ENCODE assay signal across 7 mouse cellular contexts in genomic region chr14:55826142-55826541, GRCm38 (mm10). TPM values are rescaled to one million over a fixed set of nuclear protein-coding genes. Genes with fewer than 3 reads are reported as not detected.
DNase-seq lines count a peak whose midpoint lies in the region; ATAC-seq and TF ChIP-seq lines count a peak whose summit lies in the region.

No protein-coding gene starts in this region.

- peaks cover 36% of the 10 kb centered on the region for H3K36me3 ChIP-seq in lung, embryonic 15.5 days
- peaks cover 8% of the 10 kb centered on the region for H3K36me3 ChIP-seq in forebrain, embryonic 12.5 days (replicated peaks)
- no peaks in the 10 kb centered on the region for H3K36me3 ChIP-seq in hindbrain, postnatal 0 days (ENCODE audit: insufficient read depth, low read length)
- no peaks in the 10 kb centered on the region for H3K36me3 ChIP-seq in neural tube, embryonic 13.5 days

- H3K4me3 ChIP-seq in lung, embryonic 15.5 days = peak overlapping the region; percentile 71
- peak overlapping the region; percentile 50 for H3K4me3 ChIP-seq in forebrain, embryonic 12.5 days (replicated peaks)
- peak overlapping the region; percentile 57 for H3K4me3 ChIP-seq in hindbrain, postnatal 0 days (ENCODE audit: low read length)
- peak overlapping the region; percentile 60 for H3K4me3 ChIP-seq in neural tube, embryonic 13.5 days

- H3K9ac ChIP-seq in lung, embryonic 15.5 days = peak overlapping the region; percentile 86
- H3K9ac ChIP-seq in forebrain, embryonic 12.5 days = peak overlapping the region; percentile 57
- H3K9ac ChIP-seq in hindbrain, postnatal 0 days (replicated peaks; ENCODE audit: low read length) = no peak overlapping the region; the same call in none of the 2 replicates
- H3K9ac ChIP-seq in neural tube, embryonic 13.5 days = peak overlapping the region; percentile 82

- no peak for ATAC-seq in lung, embryonic 15.5 days (ENCODE audit: borderline replicate concordance, extremely low read depth, low FRiP score, low TSS enrichment)
- no peak for ATAC-seq in forebrain, embryonic 12.5 days (ENCODE audit: low FRiP score)
- ATAC-seq in hindbrain, postnatal 0 days = no peak
- ATAC-seq in neural tube, embryonic 13.5 days (ENCODE audit: low read depth) = no peak

- H3K9me3 ChIP-seq in lung, embryonic 15.5 days = no peaks in the 10 kb centered on the region
- no peaks in the 10 kb centered on the region for H3K9me3 ChIP-seq in forebrain, embryonic 12.5 days
- no peaks in the 10 kb centered on the region for H3K9me3 ChIP-seq in hindbrain, postnatal 0 days (ENCODE audit: low read length)
- H3K9me3 ChIP-seq in neural tube, embryonic 13.5 days = no peaks in the 10 kb centered on the region

- H3K4me2 ChIP-seq in lung, embryonic 15.5 days = peak overlapping the region; percentile 79
- H3K4me2 ChIP-seq in forebrain, embryonic 12.5 days = peak overlapping the region; percentile 84
- H3K4me2 ChIP-seq in hindbrain, postnatal 0 days (ENCODE audit: low read depth, low read length) = peak overlapping the region; percentile 93
- H3K4me2 ChIP-seq in neural tube, embryonic 13.5 days = peak overlapping the region; percentile 87

- DNase-seq in lung, adult 18-20 months = no peak
- no peak for DNase-seq in hindbrain, postnatal 0 days (ENCODE audit: low spot score)
- DNase-seq in gastrocnemius, adult 18-20 months (ENCODE audit: low spot score) = no peak
- DNase-seq in adrenal gland, adult (ENCODE audit: inconsistent age in 2 of 2, low spot score in 1 of 2) = no peak

- no peaks in the 10 kb centered on the region for H3K27me3 ChIP-seq in lung, embryonic 15.5 days
- H3K27me3 ChIP-seq in forebrain, embryonic 12.5 days = peaks cover 30% of the 10 kb centered on the region
- no peaks in the 10 kb centered on the region for H3K27me3 ChIP-seq in hindbrain, postnatal 0 days (ENCODE audit: insufficient read depth, low read length)
- peaks cover 36% of the 10 kb centered on the region for H3K27me3 ChIP-seq in neural tube, embryonic 13.5 days

- WGBS in lung, embryonic 15.5 days = 6% methylated on average over 15 of the region's 15 CpGs
- 3% methylated on average over 15 of the region's 15 CpGs for WGBS in forebrain, embryonic 12.5 days
- WGBS in hindbrain, postnatal 0 days = 2% methylated on average over 15 of the region's 15 CpGs
- 4% methylated on average over 15 of the region's 15 CpGs for WGBS in neural tube, embryonic 13.5 days

- peak overlapping the region; percentile 99 for H3K27ac ChIP-seq in lung, embryonic 15.5 days
- H3K27ac ChIP-seq in forebrain, embryonic 12.5 days = peak overlapping the region; percentile 86; the same call in 1 of the 2 replicates
- H3K27ac ChIP-seq in hindbrain, postnatal 0 days = peak overlapping the region; percentile 65; the same call in 1 of the 2 replicates
- peak overlapping the region; percentile 78; the same call in 1 of the 2 replicates for H3K27ac ChIP-seq in neural tube, embryonic 13.5 days (replicated peaks)

- H3K4me1 ChIP-seq in lung, embryonic 15.5 days = peaks cover 61% of the 10 kb centered on the region
- H3K4me1 ChIP-seq in forebrain, embryonic 12.5 days = peaks cover 43% of the 10 kb centered on the region
- H3K4me1 ChIP-seq in hindbrain, postnatal 0 days (ENCODE audit: insufficient read depth, low read length) = peaks cover 11% of the 10 kb centered on the region
- peaks cover 57% of the 10 kb centered on the region for H3K4me1 ChIP-seq in neural tube, embryonic 13.5 days (replicated peaks)

- TF ChIP-seq CTCF in hindbrain, postnatal 0 days (IDR thresholded peaks at IDR 0.05; ENCODE audit: low read depth) = no peak

RNA-seq across cellular contexts. Expression of gene Nfatc4, which starts 3.2 kb away (rescaled TPM):
- 50.9 and 52.7 TPM in 2 replicates for polyA plus RNA-seq in lung, embryonic 15.5 days (2015; fragmentation: Nextera tagmentation; extraction: Ambion mirVana)
- 25.4 and 35.6 TPM in 2 replicates for polyA plus RNA-seq in forebrain, embryonic 12.5 days (2016; fragmentation: Nextera tagmentation; extraction: Ambion mirVana)
- 13.9 and 21.9 TPM in 2 replicates for total RNA-seq in hindbrain, postnatal 0 days (2014; rRNA removed)
- 5.9 and 6.8 TPM in 2 replicates for polyA plus RNA-seq in hindbrain, postnatal 0 days (2015; fragmentation: Nextera tagmentation; extraction: Ambion mirVana)
- 12.2 and 14.2 TPM in 2 replicates for polyA plus RNA-seq in neural tube, embryonic 13.5 days (2015; fragmentation: Nextera tagmentation; extraction: Ambion mirVana)
- 1 to 10 TPM; 1.5 to 3.3 TPM for total RNA-seq in gastrocnemius, adult 18-20 months (2021)

RNA-seq across cellular contexts. Expression of gene Nynrin, which starts 27.7 kb away (rescaled TPM):
- 19.5 and 19.7 TPM in 2 replicates for polyA plus RNA-seq in lung, embryonic 15.5 days (2015; fragmentation: Nextera tagmentation; extraction: Ambion mirVana)
- polyA plus RNA-seq in forebrain, embryonic 12.5 days (2016; fragmentation: Nextera tagmentation; extraction: Ambion mirVana) = 23.9 and 26.9 TPM in 2 replicates
- total RNA-seq in hindbrain, postnatal 0 days (2014; rRNA removed) = 33.6 and 39.3 TPM in 2 replicates
- polyA plus RNA-seq in hindbrain, postnatal 0 days (2015; fragmentation: Nextera tagmentation; extraction: Ambion mirVana) = 5.1 and 6.4 TPM in 2 replicates
- 11.8 and 12.7 TPM in 2 replicates for polyA plus RNA-seq in neural tube, embryonic 13.5 days (2015; fragmentation: Nextera tagmentation; extraction: Ambion mirVana)
- 1 to 10 TPM; 1.2 to 1.8 TPM for total RNA-seq in gastrocnemius, adult 18-20 months (2021)

RNA-seq across cellular contexts. Expression of gene Ripk3, which starts 37.5 kb away (rescaled TPM):
- 43.4 and 45.6 TPM in 2 replicates for polyA plus RNA-seq in lung, embryonic 15.5 days (2015; fragmentation: Nextera tagmentation; extraction: Ambion mirVana)
- 5.1 and 5.9 TPM in 2 replicates for polyA plus RNA-seq in forebrain, embryonic 12.5 days (2016; fragmentation: Nextera tagmentation; extraction: Ambion mirVana)
- total RNA-seq in hindbrain, postnatal 0 days (2014; rRNA removed) = 0.42 and 1.7 TPM in 2 replicates
- polyA plus RNA-seq in hindbrain, postnatal 0 days (2015; fragmentation: Nextera tagmentation; extraction: Ambion mirVana) = 1.7 and 2.0 TPM in 2 replicates
- 4.3 and 4.7 TPM in 2 replicates for polyA plus RNA-seq in neural tube, embryonic 13.5 days (2015; fragmentation: Nextera tagmentation; extraction: Ambion mirVana)
- total RNA-seq in gastrocnemius, adult 18-20 months (2021) = 1 to 10 TPM; 1.6 to 2.5 TPM

RNA-seq across cellular contexts. Expression of gene Adcy4, which starts 42.2 kb away (rescaled TPM):
- 14.3 and 18.0 TPM in 2 replicates for polyA plus RNA-seq in lung, embryonic 15.5 days (2015; fragmentation: Nextera tagmentation; extraction: Ambion mirVana)
- polyA plus RNA-seq in forebrain, embryonic 12.5 days (2016; fragmentation: Nextera tagmentation; extraction: Ambion mirVana) = 5.5 and 6.0 TPM in 2 replicates
- total RNA-seq in hindbrain, postnatal 0 days (2014; rRNA removed) = 5.6 and 5.8 TPM in 2 replicates
- polyA plus RNA-seq in hindbrain, postnatal 0 days (2015; fragmentation: Nextera tagmentation; extraction: Ambion mirVana) = 1.7 and 2.8 TPM in 2 replicates
- polyA plus RNA-seq in neural tube, embryonic 13.5 days (2015; fragmentation: Nextera tagmentation; extraction: Ambion mirVana) = 4.4 and 5.7 TPM in 2 replicates
- 1 to 10 TPM; 3.8 to 9.1 TPM for total RNA-seq in gastrocnemius, adult 18-20 months (2021)

RNA-seq across cellular contexts. Expression of gene Cbln3, which starts 58.0 kb away (rescaled TPM):
- 0.88 and 1.2 TPM in 2 replicates for polyA plus RNA-seq in lung, embryonic 15.5 days (2015; fragmentation: Nextera tagmentation; extraction: Ambion mirVana)
- 0.04 and 0.27 TPM in 2 replicates for polyA plus RNA-seq in forebrain, embryonic 12.5 days (2016; fragmentation: Nextera tagmentation; extraction: Ambion mirVana)
- 2.1 and 5.0 TPM in 2 replicates for total RNA-seq in hindbrain, postnatal 0 days (2014; rRNA removed)
- polyA plus RNA-seq in hindbrain, postnatal 0 days (2015; fragmentation: Nextera tagmentation; extraction: Ambion mirVana) = 0.67 and 0.68 TPM in 2 replicates
- 0.19 and 0.25 TPM in 2 replicates for polyA plus RNA-seq in neural tube, embryonic 13.5 days (2015; fragmentation: Nextera tagmentation; extraction: Ambion mirVana)
- not detected for total RNA-seq in gastrocnemius, adult 18-20 months (2021)
